Mouse (Mus musculus) heart, embryonic 11.5 days (tissue): ENCODE measurements at regions not wholly inside any gene's neighbourhood (a gene's known extent, or its start where the extent isn't known, plus 50 kb on each side); places are given as distances from the start of the nearest gene placed in this dataset.

Experiments used
- ATAC-seq: fragments of 200-750 bp; cut with Nextera tagmentation; replicated peaks from 2 replicates; pipeline ENCODE4 v1.8.0; 2017; ENCODE audit warnings: moderate library complexity; ENCODE audit not compliant: insufficient number of reproducible peaks, low FRiP score, low TSS enrichment
- H3K27ac ChIP-seq: fragments of 300-500 bp; sonication (generic); 2 replicates; pipeline ENCODE4 v1.5.1; 2014; ENCODE audit warnings: mild to moderate bottlenecking, low read depth, low read length
- H3K27me3 ChIP-seq: fragments of 300-500 bp; sonication (generic); 2 replicates; pipeline ENCODE4 v1.6.1; 2014; ENCODE audit warnings: mild to moderate bottlenecking, low read length, mixed read lengths; ENCODE audit not compliant: control insufficient read depth, insufficient read depth
- H3K36me3 ChIP-seq: fragments of 300-500 bp; sonication (generic); 2 replicates; pipeline ENCODE4 v1.6.1; 2014; ENCODE audit warnings: mild to moderate bottlenecking, low read length, moderate library complexity, mixed read lengths; ENCODE audit not compliant: control insufficient read depth, insufficient read depth
- H3K4me1 ChIP-seq: fragments of 300-500 bp; sonication (generic); 2 replicates; pipeline ENCODE4 v1.6.1; 2014; ENCODE audit warnings: low read length; ENCODE audit not compliant: control insufficient read depth, insufficient read depth
- H3K4me2 ChIP-seq: fragments of 300-500 bp; sonication (generic); 2 replicates; pipeline ENCODE4 v1.6.1; 2014; ENCODE audit warnings: mild to moderate bottlenecking, moderate library complexity
- H3K4me3 ChIP-seq: fragments of 300-500 bp; sonication (generic); 2 replicates; pipeline ENCODE4 v1.5.1; 2014; ENCODE audit warnings: low read depth, low read length
- H3K9ac ChIP-seq: fragments of 300-500 bp; sonication (generic); 2 replicates; pipeline ENCODE4 v1.6.1; 2014; ENCODE audit warnings: mild to moderate bottlenecking, low read depth, low read length, moderate library complexity
- H3K9me3 ChIP-seq: fragments of 300-500 bp; sonication (generic); replicated peaks from 2 replicates; pipeline ENCODE4 v1.6.1; 2016; ENCODE audit warnings: low read length; ENCODE audit not compliant: control insufficient read depth
- WGBS: fragments of 180-500 bp; shearing (Covaris S2); extraction: QIAGEN DNeasy Blood & Tissue Kit; methylation state at CpG from one replicate; pipeline ENCODE4 v1.1.7; 2014; ENCODE audit not compliant: insufficient replicate concordance; 5-methylcytosine and 5-hydroxymethylcytosine counted together

GRCm38 (mm10) chr9:101555011-101555673 is 303.5 kb upstream of the Ppp2r3a start:
- Histone ChIP-seq H3K9me3 (no peaks in the 10 kb centered on the region), H3K4me3 (no peak overlapping the region), H3K4me2 (no peak overlapping the region), H3K9ac (no peak overlapping the region), H3K27ac (no peak overlapping the region), H3K4me1 (peaks cover 5% of the 10 kb centered on the region; the same call in 1 of the 2 replicates), H3K27me3 (no peaks in the 10 kb centered on the region), H3K36me3 (no peaks in the 10 kb centered on the region)
- no peak for ATAC-seq
- WGBS = 32% methylated on average over 5 of the region's 5 CpGs

- Histone ChIP-seq H3K9ac (no peak overlapping the region), H3K27me3 (no peaks in the 10 kb centered on the region), H3K36me3 (no peaks in the 10 kb centered on the region), H3K4me3 (no peak overlapping the region), H3K4me1 (peaks cover 5% of the 10 kb centered on the region; the same call in 1 of the 2 replicates), H3K9me3 (no peaks in the 10 kb centered on the region), H3K27ac (no peak overlapping the region), H3K4me2 (no peak overlapping the region)
- 86% methylated on average over 6 of the region's 6 CpGs for WGBS
- no peak for ATAC-seq
These were observed 301.2 kb upstream of the Ppp2r3a start for GRCm38 (mm10) chr9:101552789-101553188.

- no peaks in the 10 kb centered on the region for H3K27me3 ChIP-seq
- no peak overlapping the region for H3K4me3 ChIP-seq
- peaks cover 5% of the 10 kb centered on the region; the same call in 1 of the 2 replicates for H3K4me1 ChIP-seq
- no peak overlapping the region for H3K27ac ChIP-seq
- H3K4me2 ChIP-seq = no peak overlapping the region
- H3K9ac ChIP-seq = no peak overlapping the region
- no peaks in the 10 kb centered on the region for H3K9me3 ChIP-seq
- 53% methylated on average over 3 of the region's 3 CpGs for WGBS
- H3K36me3 ChIP-seq = no peaks in the 10 kb centered on the region
- no peak for ATAC-seq
These were observed 299.7 kb upstream of the Ppp2r3a start for GRCm38 (mm10) chr9:101551256-101551655.

- Histone ChIP-seq H3K4me2 (no peak overlapping the region), H3K9ac (no peak overlapping the region)
- 61% methylated on average over 10 of the region's 10 CpGs for WGBS
These were observed 294.7 kb upstream of the Ppp2r3a start for GRCm38 (mm10) chr9:101546213-101546832.

GRCm38 (mm10) chr9:101518137-101518536 is 266.5 kb upstream of the Ppp2r3a start:
- H3K27ac ChIP-seq = no peak overlapping the region
- no peak for ATAC-seq
- WGBS = 40% methylated on average over 7 of the region's 7 CpGs

More at GRCm38 (mm10) chr9:101546213-101546832, 294.7 kb upstream of the Ppp2r3a start:
- ATAC-seq = no peak
- Histone ChIP-seq H3K9me3 (no peaks in the 10 kb centered on the region), H3K27me3 (no peaks in the 10 kb centered on the region), H3K36me3 (no peaks in the 10 kb centered on the region), H3K4me1 (no peaks in the 10 kb centered on the region), H3K27ac (no peak overlapping the region), H3K4me3 (no peak overlapping the region)

GRCm38 (mm10) chr9:101510807-101511206 is 259.2 kb upstream of the Ppp2r3a start:
- no peak overlapping the region for H3K4me2 ChIP-seq
- H3K36me3 ChIP-seq = no peaks in the 10 kb centered on the region
- H3K9me3 ChIP-seq = no peaks in the 10 kb centered on the region
- H3K4me3 ChIP-seq = no peak overlapping the region
- H3K27ac ChIP-seq = no peak overlapping the region
- no peak for ATAC-seq
- 61% methylated on average over 3 of the region's 3 CpGs for WGBS
- no peaks in the 10 kb centered on the region for H3K27me3 ChIP-seq
- no peaks in the 10 kb centered on the region for H3K4me1 ChIP-seq
- H3K9ac ChIP-seq = no peak overlapping the region

More at GRCm38 (mm10) chr9:101518137-101518536, 266.5 kb upstream of the Ppp2r3a start:
- no peak overlapping the region for H3K4me2 ChIP-seq
- no peak overlapping the region for H3K4me3 ChIP-seq
- no peaks in the 10 kb centered on the region for H3K36me3 ChIP-seq
- no peaks in the 10 kb centered on the region for H3K27me3 ChIP-seq
- H3K9ac ChIP-seq = no peak overlapping the region
- H3K9me3 ChIP-seq = no peaks in the 10 kb centered on the region
- H3K4me1 ChIP-seq = no peaks in the 10 kb centered on the region

- Histone ChIP-seq H3K4me2 (no peak overlapping the region), H3K4me3 (no peak overlapping the region), H3K27ac (no peak overlapping the region), H3K9ac (no peak overlapping the region), H3K27me3 (no peaks in the 10 kb centered on the region), H3K36me3 (no peaks in the 10 kb centered on the region), H3K9me3 (no peaks in the 10 kb centered on the region), H3K4me1 (no peaks in the 10 kb centered on the region)
- no peak for ATAC-seq
- WGBS = 78% methylated on average over 9 of the region's 9 CpGs
These were observed 257.6 kb upstream of the Ppp2r3a start for GRCm38 (mm10) chr9:101509196-101509595.

GRCm38 (mm10) chr9:101507023-101507690 is 255.6 kb upstream of the Ppp2r3a start:
- Histone ChIP-seq H3K36me3 (no peaks in the 10 kb centered on the region), H3K4me1 (no peaks in the 10 kb centered on the region), H3K27me3 (no peaks in the 10 kb centered on the region), H3K27ac (no peak overlapping the region), H3K9ac (no peak overlapping the region), H3K4me2 (no peak overlapping the region), H3K9me3 (no peaks in the 10 kb centered on the region), H3K4me3 (no peak overlapping the region)
- 71% methylated on average over 6 of the region's 6 CpGs for WGBS
- ATAC-seq = no peak
